Mouse (Mus musculus) heart, embryonic 16.5 days (tissue): ENCODE results near the gene Rab23. TPM values are rescaled to one million over a fixed set of nuclear protein-coding genes. Genes with fewer than 3 reads are reported as not detected.

Source experiments
- ATAC-seq: fragments of 200-750 bp; cut with Nextera tagmentation; replicated peaks from 2 replicates; pipeline ENCODE4 v1.8.0; 2017; ENCODE audit warnings: moderate number of reproducible peaks; ENCODE audit not compliant: insufficient read depth, low FRiP score; ENCODE audit errors: extremely low read depth
- H3K27ac ChIP-seq: fragments of 300-500 bp; sonication (generic); 2 replicates; pipeline ENCODE4 v1.5.1; 2014; ENCODE audit warnings: mild to moderate bottlenecking, low read length, control low read depth, moderate library complexity
- H3K27me3 ChIP-seq: fragments of 300-500 bp; sonication (generic); 2 replicates; pipeline ENCODE4 v1.6.1; 2014; ENCODE audit warnings: low read length, mixed read lengths; ENCODE audit not compliant: control insufficient read depth, insufficient read depth
- H3K36me3 ChIP-seq: fragments of 300-500 bp; sonication (generic); 2 replicates; pipeline ENCODE4 v1.6.1; 2014; ENCODE audit not compliant: control insufficient read depth, insufficient read depth
- H3K4me1 ChIP-seq: fragments of 300-500 bp; sonication (generic); 2 replicates; pipeline ENCODE4 v1.6.1; 2014; ENCODE audit warnings: low read length, mixed read lengths; ENCODE audit not compliant: control insufficient read depth, insufficient read depth
- H3K4me2 ChIP-seq: fragments of 300-500 bp; sonication (generic); 2 replicates; pipeline ENCODE4 v1.6.1; 2014; ENCODE audit warnings: low read depth, mild to moderate bottlenecking, control low read depth, low read length
- H3K4me3 ChIP-seq: fragments of 300-500 bp; sonication (generic); 2 replicates; pipeline ENCODE4 v1.5.1; 2014; ENCODE audit warnings: mild to moderate bottlenecking, control low read depth, low read length
- H3K9ac ChIP-seq: fragments of 300-500 bp; sonication (generic); 2 replicates; pipeline ENCODE4 v1.6.1; 2014; ENCODE audit warnings: low read length, control low read depth
- H3K9me3 ChIP-seq: fragments of 300-500 bp; sonication (generic); replicated peaks from 2 replicates; pipeline ENCODE4 v1.6.1; 2016; ENCODE audit warnings: low read length; ENCODE audit not compliant: control insufficient read depth
- WGBS: fragments of 180-500 bp; shearing (Covaris S2); extraction: QIAGEN DNeasy Blood & Tissue Kit; methylation state at CpG from one replicate; pipeline ENCODE4 v1.1.7; 2014; 5-methylcytosine and 5-hydroxymethylcytosine counted together
- polyA plus RNA-seq: library from polyadenylated mRNA; unstranded; fragments of >200 nt; fragmentation: Nextera tagmentation; extraction: Ambion mirVana; gene quantifications from 2 replicates; pipeline ENCODE4 v1.2.1, GENCODE M21; 2015

Rab23 gene
- polyA plus RNA-seq, 1 experiment from 2014 or later, result 10.9 TPM

DNA sequence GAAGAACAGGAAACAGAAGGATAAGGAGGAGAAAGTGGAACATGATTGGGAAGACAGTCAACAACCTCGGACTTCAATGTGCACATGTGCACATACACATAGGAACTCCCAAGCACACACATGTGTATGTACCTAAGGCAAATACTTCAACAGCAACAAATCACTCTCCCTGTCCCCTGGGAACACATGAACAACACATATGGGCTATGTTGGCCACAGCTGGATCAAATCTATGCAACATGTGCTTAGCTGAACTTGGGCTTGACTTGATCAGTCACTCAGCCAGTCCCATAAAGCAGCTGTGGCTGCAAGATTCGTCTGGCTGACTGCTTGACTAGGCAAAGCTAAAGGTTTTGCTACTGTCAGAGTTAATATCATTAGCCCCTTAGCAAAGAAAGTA, 30.9 kb upstream of the Rab23 start:
- Histone ChIP-seq H3K4me2 (no peak overlapping the region), H3K9me3 (no peaks in the 10 kb centered on the region), H3K9ac (no peak overlapping the region), H3K27me3 (no peaks in the 10 kb centered on the region), H3K4me3 (no peak overlapping the region), H3K27ac (no peak overlapping the region), H3K4me1 (no peaks in the 10 kb centered on the region), H3K36me3 (no peaks in the 10 kb centered on the region)
- 50% methylated on average over 2 of the region's 2 CpGs for WGBS
- ATAC-seq, result no peak

DNA sequence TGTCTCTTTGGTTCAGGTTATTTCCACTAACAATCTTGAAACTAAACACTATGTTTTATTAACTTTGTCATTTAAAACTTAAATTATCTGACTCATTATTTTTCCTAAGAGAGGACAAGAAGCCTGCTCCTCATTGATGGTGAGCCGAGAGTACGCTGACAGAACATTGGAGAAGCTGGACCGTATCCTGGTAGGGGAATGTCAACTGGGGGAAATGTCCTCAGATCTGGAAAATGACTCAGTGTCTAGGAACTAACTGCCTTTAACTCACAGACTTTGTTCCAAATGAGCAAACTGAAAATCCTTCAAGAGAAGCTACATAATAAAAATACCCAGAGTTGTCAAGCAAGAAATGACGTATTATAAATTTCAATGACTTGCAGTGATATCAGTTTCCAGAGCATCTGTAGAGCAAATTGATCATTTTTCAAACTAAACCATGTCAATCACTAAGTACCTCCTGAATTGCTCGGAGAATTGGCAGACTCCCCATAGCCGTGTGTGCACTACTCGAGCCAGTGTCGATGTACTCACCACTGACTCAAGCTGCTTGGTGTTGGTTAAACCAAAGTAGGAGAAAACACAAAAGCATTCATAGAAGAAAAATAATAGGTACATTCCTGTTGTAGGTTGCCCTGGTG, 30.1 kb upstream of the Rab23 start:
- H3K4me2 ChIP-seq, result no peak overlapping the region
- H3K9ac ChIP-seq, result no peak overlapping the region
- no peaks in the 10 kb centered on the region for H3K36me3 ChIP-seq
- 66% methylated on average over 8 of the region's 8 CpGs for WGBS
- H3K4me3 ChIP-seq, result no peak overlapping the region
- ATAC-seq, result no peak
- no peak overlapping the region for H3K27ac ChIP-seq
- no peaks in the 10 kb centered on the region for H3K27me3 ChIP-seq
- H3K9me3 ChIP-seq, result no peaks in the 10 kb centered on the region
- H3K4me1 ChIP-seq, result no peaks in the 10 kb centered on the region

GRCm38 (mm10) chr1:33690087-33690448, 29.6 kb upstream of the Rab23 start:
- Histone ChIP-seq H3K4me3 (no peak overlapping the region), H3K36me3 (no peaks in the 10 kb centered on the region), H3K9ac (no peak overlapping the region), H3K27ac (no peak overlapping the region), H3K4me2 (no peak overlapping the region), H3K4me1 (no peaks in the 10 kb centered on the region), H3K27me3 (no peaks in the 10 kb centered on the region), H3K9me3 (no peaks in the 10 kb centered on the region)
- WGBS, result 48% methylated on average over 4 of the region's 4 CpGs
- no peak for ATAC-seq

GRCm38 (mm10) chr1:33693893-33694292, 25.8 kb upstream of the Rab23 start:
- H3K4me2 ChIP-seq, result no peak overlapping the region
- H3K9me3 ChIP-seq, result no peaks in the 10 kb centered on the region
- no peaks in the 10 kb centered on the region for H3K36me3 ChIP-seq
- WGBS, result 62% methylated on average over 3 of the region's 3 CpGs
- H3K4me3 ChIP-seq, result no peak overlapping the region
- no peaks in the 10 kb centered on the region for H3K27me3 ChIP-seq
- no peak overlapping the region for H3K9ac ChIP-seq
- no peaks in the 10 kb centered on the region for H3K4me1 ChIP-seq
- H3K27ac ChIP-seq, result no peak overlapping the region
- ATAC-seq, result no peak

- Histone ChIP-seq H3K9me3 (no peaks in the 10 kb centered on the region), H3K27ac (no peak overlapping the region), H3K4me1 (no peaks in the 10 kb centered on the region), H3K27me3 (no peaks in the 10 kb centered on the region), H3K4me3 (no peak overlapping the region), H3K9ac (no peak overlapping the region), H3K4me2 (no peak overlapping the region), H3K36me3 (no peaks in the 10 kb centered on the region)
- WGBS, result 75% methylated on average over 2 of the region's 2 CpGs
- ATAC-seq, result no peak
Measured at GRCm38 (mm10) chr1:33696016-33696415, 23.7 kb upstream of the Rab23 start.

DNA sequence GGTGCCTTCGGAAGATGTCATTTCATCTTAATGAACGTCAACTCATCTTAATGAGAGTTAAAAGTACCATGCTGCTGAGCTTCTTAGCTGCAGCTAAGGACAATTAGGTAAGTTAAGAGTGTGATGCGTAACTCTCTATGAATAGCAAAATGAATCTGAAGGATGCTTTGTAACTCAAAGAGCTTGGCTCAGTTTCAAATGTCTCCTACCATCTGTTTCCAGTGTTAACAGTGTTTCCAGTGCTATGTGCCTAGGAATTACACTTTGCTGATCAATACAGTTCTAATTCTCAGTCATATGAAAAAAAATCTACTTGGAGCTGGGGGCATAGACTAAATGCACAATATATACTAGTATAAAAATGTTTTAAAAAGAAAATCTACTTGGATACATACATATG, 18.4 kb upstream of the Rab23 start:
- no peak overlapping the region for H3K4me3 ChIP-seq
- ATAC-seq, result no peak
- H3K4me2 ChIP-seq, result no peak overlapping the region
- no peaks in the 10 kb centered on the region for H3K36me3 ChIP-seq
- no peaks in the 10 kb centered on the region for H3K4me1 ChIP-seq
- H3K9ac ChIP-seq, result no peak overlapping the region
- no peak overlapping the region for H3K27ac ChIP-seq
- H3K9me3 ChIP-seq, result no peaks in the 10 kb centered on the region
- no peaks in the 10 kb centered on the region for H3K27me3 ChIP-seq
- 79% methylated on average over 3 of the region's 3 CpGs for WGBS

- Histone ChIP-seq H3K9ac (no peak overlapping the region), H3K27ac (no peak overlapping the region), H3K4me3 (no peak overlapping the region), H3K36me3 (no peaks in the 10 kb centered on the region), H3K9me3 (no peaks in the 10 kb centered on the region), H3K27me3 (no peaks in the 10 kb centered on the region), H3K4me2 (no peak overlapping the region), H3K4me1 (no peaks in the 10 kb centered on the region)
- WGBS, result 66% methylated on average over 2 of the region's 2 CpGs
- no peak for ATAC-seq
Measured at GRCm38 (mm10) chr1:33709615-33710014, 10.1 kb upstream of the Rab23 start.

DNA sequence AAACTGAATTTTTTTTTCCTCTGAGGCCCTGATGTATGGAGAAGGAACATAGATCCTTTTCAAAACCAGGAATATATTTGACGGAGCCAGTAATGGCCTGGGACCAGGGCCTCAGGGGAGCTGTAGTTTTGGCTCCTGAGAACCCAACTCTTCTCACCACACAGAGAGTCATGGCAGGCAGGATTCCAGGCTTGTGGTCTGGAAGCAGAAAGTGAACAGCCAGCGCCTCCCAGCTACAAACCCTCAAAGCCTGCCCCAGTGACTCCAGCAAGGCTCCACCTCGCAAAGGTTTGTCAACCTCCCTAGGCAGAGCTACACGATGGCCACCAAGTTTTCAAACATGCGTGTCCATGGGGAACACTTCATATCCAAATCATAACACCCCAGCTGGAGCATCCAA, 7.7 kb upstream of the Rab23 start:
- Histone ChIP-seq H3K9ac (no peak overlapping the region), H3K4me1 (no peaks in the 10 kb centered on the region), H3K27me3 (no peaks in the 10 kb centered on the region), H3K4me2 (no peak overlapping the region), H3K27ac (no peak overlapping the region), H3K9me3 (no peaks in the 10 kb centered on the region), H3K36me3 (no peaks in the 10 kb centered on the region), H3K4me3 (no peak overlapping the region)
- no peak for ATAC-seq
- WGBS, result 76% methylated on average over 5 of the region's 5 CpGs

- Histone ChIP-seq H3K27me3 (no peaks in the 10 kb centered on the region), H3K27ac (no peak overlapping the region), H3K4me2 (peak overlapping the region; percentile 31; the same call in 1 of the 2 replicates), H3K9me3 (no peaks in the 10 kb centered on the region), H3K4me1 (no peaks in the 10 kb centered on the region), H3K36me3 (no peaks in the 10 kb centered on the region), H3K9ac (no peak overlapping the region), H3K4me3 (no peak overlapping the region)
- WGBS, result 6% methylated on average over 10 of the region's 10 CpGs
- no peak for ATAC-seq
Measured at GRCm38 (mm10) chr1:33714796-33715195, 4.9 kb upstream of the Rab23 start.
